Mouse (Mus musculus) naive thymus-derived CD4-positive, alpha-beta T cell, adult 2 months (primary cell): ENCODE measurements around the gene Cfap299.

ENCODE experiments used
- DNase-seq: peaks from one replicate; pipeline ENCODE4 v3.0.0-alpha.2; 2011; ENCODE audit warnings: low read depth

Cfap299 gene

DNA sequence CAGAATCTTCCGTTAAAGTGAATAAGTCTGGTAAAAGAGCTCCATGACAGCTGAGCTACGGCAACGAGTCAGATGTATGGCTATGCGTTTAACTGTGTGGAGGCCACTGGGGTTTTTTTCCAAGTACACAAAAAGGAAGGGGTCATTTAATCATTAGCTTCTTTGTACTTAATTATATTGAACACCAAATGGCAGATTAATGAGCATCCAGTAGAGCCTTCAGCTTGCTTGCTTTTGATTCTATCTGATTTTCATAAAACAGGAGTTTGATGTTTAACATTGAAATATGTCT, 47.6 kb downstream of the Cfap299 start:
- no peak for DNase-seq

GRCm38 (mm10) chr5:98380360-98380759, 51.3 kb downstream of the Cfap299 start:
- no peak for DNase-seq

- DNase-seq = no peak
Observed at GRCm38 (mm10) chr5:98387054-98387453, 58.0 kb downstream of the Cfap299 start.

GRCm38 (mm10) chr5:98402165-98402564, 73.1 kb downstream of the Cfap299 start:
- no peak for DNase-seq

DNA sequence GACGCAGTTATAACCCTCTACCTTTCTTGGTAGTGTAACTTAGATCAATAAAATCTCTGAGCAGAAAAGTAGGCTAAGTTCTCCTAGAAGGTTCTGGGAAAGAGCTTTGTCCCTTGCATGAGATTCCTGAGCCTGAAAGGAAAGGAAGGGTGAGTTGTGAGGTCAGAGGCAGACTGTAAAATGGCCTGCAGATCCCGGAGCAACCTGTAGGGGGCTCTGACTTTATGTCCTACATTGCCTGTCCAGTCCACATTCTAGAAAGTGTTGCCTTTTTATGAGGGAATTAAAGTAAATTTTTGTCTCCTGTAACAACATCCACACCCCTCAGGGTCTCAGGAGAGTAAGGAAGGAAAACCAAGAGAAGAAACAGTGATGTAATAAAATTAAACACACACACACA, 81.0 kb downstream of the Cfap299 start:
- no peak for DNase-seq

DNA sequence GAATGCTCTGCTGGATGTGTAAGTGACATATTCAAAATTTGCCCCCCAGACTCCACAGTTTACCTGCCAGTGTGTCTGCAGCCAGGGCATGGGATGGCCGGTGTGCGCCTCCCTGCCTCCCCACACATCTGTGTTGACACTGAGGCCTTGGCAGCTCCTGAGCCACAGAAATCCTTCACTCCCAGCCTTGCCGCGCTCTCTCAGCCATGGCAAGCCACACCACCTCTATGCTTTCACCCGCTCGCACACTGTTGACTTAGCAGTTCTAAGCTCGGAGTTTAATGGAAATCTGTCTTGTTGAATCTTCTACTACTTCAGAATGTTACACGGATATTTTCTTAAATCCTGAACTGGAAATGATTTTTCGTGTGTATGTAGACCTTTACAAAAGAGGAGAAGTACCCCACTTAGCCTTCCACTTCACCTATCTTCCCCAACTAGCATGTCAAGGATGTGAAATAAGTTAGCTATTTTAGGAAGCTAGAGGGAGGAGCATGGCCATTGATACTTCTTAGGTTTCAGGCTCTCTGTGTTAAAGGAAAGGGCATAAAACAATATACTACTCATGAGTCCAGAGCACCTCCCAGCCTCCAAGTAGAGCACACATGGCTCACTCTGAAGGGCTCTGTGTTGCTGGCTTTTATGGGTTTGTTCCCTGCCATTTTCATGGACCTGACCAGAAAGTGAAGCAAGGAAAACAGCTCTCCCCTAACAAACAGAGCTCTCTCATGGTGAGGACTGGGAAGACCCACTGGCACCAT, 87.5 kb downstream of the Cfap299 start:
- DNase-seq = no peak

- no peak for DNase-seq
Observed at GRCm38 (mm10) chr5:98424965-98425364, 95.9 kb downstream of the Cfap299 start.

- DNase-seq = no peak
Observed at GRCm38 (mm10) chr5:98426112-98426511, 97.0 kb downstream of the Cfap299 start.

DNA sequence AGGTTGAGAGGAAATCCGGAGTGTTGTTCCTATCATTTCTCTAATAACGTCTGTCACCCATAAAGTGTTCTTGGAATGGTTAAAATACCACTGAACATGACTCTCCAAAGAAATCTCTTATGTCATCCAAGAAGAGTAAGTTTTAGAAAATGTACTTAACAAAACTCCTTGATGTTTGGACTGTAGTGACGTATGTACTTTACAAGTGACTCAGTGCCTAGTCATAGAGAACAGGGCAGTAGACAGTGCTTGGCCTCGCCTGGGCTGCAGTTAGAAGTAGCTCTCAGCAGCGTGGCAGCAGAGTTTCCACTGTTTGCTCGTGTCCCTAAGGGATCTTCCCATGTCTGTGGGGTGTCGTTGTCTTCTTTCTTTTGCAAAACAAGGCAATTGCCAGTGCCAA, 101.0 kb downstream of the Cfap299 start:
- no peak for DNase-seq

DNA sequence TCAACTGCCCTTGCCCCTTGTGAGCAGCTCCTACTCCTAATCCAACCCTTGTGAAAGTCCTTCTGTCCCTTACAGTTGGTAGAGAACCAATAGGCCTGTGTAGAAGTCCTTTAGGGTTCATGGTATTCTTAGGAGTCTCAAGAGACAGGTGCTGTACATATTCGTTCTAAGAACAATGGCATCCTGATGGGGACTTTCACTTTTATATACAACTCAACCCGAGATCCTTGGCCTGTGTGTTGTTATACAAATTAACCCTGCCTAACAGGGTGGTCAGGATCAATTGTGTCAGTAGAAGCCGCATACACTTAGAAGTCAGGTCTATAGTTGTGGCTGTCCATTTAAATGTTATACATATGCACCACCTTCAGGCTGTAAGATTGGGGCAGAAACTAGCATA, 109.6 kb downstream of the Cfap299 start:
- DNase-seq = no peak

DNA sequence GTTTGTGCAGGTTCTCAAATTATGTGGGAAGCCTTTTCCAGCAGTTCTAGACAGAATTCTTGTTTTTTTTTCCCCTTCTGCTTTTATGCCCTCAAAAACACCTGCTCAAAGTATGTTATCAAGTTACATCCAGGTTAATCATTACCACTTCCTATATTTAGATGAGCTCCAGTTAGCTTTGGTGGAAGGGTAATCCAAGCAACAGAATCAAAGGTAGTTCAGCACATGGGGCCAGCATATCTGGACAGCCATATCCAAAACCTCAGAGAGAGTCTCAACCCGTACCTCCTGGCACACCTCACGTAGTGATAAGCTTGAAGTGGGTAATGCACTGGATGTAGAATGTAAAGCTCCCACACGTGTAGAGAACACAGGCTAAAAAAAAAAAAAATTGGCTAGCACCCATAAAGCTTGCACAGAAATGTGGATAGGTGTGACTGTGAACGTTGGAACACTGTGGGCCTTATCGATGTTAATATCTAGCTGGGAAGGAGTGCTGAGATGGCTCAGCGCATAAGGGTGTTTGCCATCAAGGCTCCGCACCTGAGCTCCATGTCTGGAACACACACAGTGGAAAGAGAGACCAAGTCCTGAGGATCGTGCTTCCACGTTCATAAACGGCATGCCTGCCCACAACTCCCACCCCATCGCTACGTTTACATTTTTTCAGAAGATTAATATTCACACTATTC, 117.8 kb downstream of the Cfap299 start:
- DNase-seq = no peak

DNA sequence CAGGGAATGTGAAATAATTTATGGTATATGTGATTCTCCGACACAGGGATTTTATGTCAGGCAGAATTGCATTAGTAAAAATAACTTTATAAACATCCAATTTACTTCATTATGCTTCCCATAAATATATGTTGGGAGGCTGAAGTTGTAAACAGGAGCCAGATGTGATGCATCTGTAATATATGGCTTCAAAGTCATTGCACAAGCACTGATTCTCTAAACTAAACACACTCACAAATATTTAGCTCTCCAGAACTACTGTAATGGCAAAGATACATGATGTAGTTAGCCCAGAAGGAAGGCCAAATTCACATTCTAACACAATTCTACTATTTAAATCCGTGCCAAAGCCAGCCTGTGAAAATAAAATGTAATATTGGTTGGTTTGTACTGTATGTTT, 120.8 kb downstream of the Cfap299 start:
- DNase-seq = no peak

DNA sequence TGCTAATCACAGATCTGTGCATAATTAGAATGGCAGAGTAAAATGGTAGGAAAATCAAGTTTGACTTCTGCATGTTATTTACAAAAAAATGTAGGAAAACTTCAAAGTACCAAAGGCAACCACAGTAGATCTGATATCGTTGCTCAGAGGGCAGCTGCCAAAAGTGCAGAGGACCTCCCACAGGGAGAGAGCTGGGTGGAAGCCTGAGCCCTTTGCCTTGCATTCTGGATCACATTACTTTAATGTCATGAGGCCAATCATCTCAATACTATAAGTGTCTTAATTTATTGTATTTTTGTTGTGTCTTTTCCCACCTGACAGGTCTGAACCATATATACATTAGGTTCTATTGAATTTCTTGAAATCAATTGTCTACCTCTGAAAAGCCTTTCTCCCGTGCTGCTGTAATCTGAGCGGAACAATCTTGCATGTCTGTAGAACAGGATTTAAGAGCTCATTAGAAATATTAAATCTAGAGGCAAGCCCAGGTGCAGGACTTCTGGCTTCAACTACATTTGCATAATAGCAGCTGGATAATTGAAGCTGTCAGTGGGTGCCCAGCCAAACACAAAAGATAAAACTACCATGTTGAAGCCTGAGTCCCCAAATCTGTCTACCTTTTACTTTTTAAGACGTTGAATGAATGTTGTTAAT, 137.9 kb downstream of the Cfap299 start:
- DNase-seq = no peak

DNA sequence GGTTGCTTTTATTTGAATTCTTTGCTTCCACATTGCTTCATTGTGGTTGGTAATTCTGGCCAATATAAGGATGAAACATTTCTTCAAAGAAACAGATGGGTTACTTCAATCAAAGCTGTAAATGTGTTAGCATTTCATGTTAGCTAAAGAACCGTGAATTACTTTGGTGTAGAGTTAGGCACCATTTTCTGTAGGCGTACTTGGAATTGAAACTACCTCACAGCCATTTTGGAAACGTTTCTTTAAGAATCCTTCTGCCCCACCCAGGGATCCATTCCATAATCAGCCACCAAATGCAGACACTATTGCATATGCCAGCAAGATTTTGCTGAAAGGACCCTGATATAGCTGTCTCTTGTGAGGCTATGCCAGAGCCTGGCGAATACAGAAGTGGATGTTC, 140.9 kb downstream of the Cfap299 start:
- DNase-seq = no peak

GRCm38 (mm10) chr5:98476539-98476938, 147.4 kb downstream of the Cfap299 start:
- DNase-seq = no peak

- DNase-seq = no peak
Observed at GRCm38 (mm10) chr5:98477261-98477660, 148.2 kb downstream of the Cfap299 start.

- DNase-seq = no peak
Observed at GRCm38 (mm10) chr5:98483507-98483906, 154.4 kb downstream of the Cfap299 start.

DNA sequence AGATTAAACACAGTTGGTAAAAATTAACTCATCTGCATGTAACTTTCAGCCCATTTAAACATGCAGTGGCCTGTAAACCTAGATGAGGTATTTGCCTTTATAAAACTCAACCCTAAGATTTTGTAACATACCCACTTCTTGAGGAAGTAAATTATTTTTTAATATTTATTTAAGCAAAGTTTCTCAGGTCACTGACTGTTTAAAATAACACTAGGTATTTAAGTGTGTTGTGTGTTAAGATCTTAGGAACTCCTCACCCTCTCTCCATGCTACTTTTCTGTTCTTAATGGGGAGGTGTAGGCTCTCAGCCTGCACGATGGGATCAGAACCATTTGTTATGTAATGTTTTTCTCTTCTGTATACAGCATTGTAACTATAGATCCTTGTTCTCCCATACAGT, 156.1 kb downstream of the Cfap299 start:
- DNase-seq = no peak

DNA sequence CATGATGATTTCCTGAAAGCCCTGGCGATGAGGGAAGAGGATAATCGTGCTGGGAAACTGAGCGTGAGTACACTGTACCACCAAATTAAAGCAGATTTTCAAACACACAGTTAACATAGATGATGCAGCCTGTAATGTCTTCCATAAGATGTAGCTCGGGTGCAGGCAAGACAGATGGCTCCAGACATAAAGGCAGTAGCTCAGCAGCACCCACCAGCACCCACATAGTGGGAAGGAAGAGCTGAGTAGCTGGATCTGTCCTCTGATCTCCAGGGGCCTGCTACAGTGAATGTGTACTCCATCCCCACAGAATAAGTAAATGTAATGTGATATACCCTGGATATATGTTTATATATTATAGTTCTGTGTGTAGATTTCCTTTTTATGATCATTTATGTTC, 169.2 kb downstream of the Cfap299 start:
- no peak for DNase-seq

GRCm38 (mm10) chr5:98516214-98516613, 187.1 kb downstream of the Cfap299 start:
- no peak for DNase-seq

- no peak for DNase-seq
Observed at GRCm38 (mm10) chr5:98520118-98520517, 191.0 kb downstream of the Cfap299 start.

DNA sequence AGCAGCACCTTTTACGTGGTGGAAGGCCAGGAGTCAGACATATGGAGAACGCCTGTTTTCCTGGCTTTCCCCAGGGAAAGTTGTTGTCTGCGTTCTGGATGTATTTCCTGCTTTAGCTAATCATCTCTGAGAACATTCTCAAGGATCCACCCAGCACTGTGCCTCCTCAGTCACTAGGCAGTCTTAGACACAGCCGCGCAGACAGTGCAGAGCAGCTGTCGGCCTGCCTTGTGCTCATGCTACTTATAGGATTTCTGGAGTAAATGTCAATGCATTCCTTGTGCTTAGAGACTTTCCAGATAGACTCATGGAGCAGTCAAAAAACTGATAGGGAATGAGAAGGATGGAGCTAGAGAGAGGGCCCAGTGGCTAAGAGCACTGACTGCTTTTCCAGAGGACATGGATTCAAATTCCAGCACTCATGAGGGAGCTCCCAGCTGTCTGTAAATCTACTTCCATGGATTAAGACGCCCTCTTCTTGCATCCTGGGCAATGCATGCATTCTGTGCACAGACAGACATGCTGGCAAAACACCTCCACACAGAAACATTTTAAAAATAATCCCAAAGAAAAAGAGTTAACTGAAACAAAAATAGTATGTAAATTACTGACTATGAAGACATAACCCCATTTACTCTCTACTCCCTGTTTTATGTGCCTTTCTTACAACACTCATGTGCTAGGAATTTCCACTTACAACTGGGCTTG, 193.3 kb downstream of the Cfap299 start:
- DNase-seq = no peak

DNA sequence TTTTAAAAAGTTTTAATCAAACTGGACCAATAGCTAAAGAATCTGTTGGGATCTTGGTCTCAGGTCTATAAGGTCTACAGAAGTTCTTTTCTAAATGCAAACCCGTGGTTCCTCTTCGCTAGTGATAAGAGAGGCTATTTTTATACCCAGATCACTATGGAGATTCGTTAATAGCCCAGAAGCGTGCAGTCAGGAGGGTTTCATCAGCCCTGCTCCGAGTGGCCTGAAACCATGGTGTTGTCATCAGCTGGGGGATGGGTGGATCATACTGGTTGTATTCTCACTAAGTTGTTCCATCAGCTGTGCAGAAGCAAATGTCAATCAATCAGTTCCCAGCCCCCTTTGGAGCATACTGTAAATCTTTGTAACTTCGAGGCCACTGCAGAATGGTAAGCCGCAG, 193.9 kb downstream of the Cfap299 start:
- no peak for DNase-seq
